Mouse (Mus musculus): Measurements from ENCODE around the gene Triap1. TPM values are rescaled to one million over a fixed set of nuclear protein-coding genes. Genes with fewer than 3 reads are reported as not detected.
A peak's percentile ranks its signal among the peaks of the same experiment; 100 is the strongest.
"Not testable (repeated sequence)": the region's sequence is repeated elsewhere in the genome, so short reads cannot be mapped to it uniquely, and the experiment has no call there.

Triap1 gene
- 49.3 and 49.6 TPM in 2 replicates for polyA plus RNA-seq (2015; fragmentation: Nextera tagmentation; extraction: Ambion mirVana)

GRCm38 (mm10) chr5:115340577-115341313, at the start of gene Triap1, which contains the start of gene Gatc:
Gene Triap1 (plus strand): TSS chr5:115341225.
Gene Gatc (minus strand): TSS chr5:115341178.
- H3K36me3 ChIP-seq (replicated peaks), result peaks cover 36% of the 10 kb centered on the region
- peaks cover 26% of the 10 kb centered on the region for H3K4me1 ChIP-seq
- H3K27me3 ChIP-seq (replicated peaks), result no peaks in the 10 kb centered on the region
- H3K4me2 ChIP-seq, result peak within 1 kb of the TSS; percentile 67
- H3K9ac ChIP-seq, result peak within 1 kb of the TSS; percentile 85
- H3K9me3 ChIP-seq, result no peaks in the 10 kb centered on the region
- under 1% methylated on average over 62 of the region's 62 CpGs for WGBS
- peak within 1 kb of the TSS; percentile 70 for H3K4me3 ChIP-seq
- H3K27ac ChIP-seq, result peak within 1 kb of the TSS; percentile 87
- ATAC-seq (replicated peaks), result peak; percentile 89

DNA sequence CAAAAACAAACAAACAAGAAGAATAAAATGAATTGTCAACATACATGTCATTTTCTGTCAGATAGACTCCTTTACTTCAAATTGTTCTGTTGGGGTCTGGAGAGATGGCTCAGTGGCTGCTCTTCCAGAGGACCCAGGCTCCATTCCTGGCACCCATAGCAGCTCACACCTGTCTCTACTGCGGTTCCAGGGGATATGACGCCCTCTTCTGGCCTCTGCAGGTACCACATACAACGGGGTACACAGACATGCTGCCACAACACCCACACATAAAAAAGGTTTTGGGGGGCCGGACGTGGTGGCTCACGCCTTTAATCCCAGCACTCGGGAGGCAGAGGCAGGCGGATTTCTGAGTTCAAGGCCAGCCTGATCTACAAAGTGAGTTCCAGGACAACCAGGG, 46.9 kb upstream of the Triap1 start:
- H3K27me3 ChIP-seq (replicated peaks), result no peaks in the 10 kb centered on the region
- peaks cover 14% of the 10 kb centered on the region for H3K4me1 ChIP-seq
- no peak for ATAC-seq (replicated peaks)
- H3K4me3 ChIP-seq, result no peak overlapping the region
- H3K36me3 ChIP-seq (replicated peaks), result peaks cover 29% of the 10 kb centered on the region
- H3K27ac ChIP-seq, result no peak overlapping the region
- no peaks in the 10 kb centered on the region for H3K9me3 ChIP-seq
- no peak overlapping the region for H3K9ac ChIP-seq
- H3K4me2 ChIP-seq, result no peak overlapping the region
- WGBS, result 89% methylated on average over 8 of the region's 8 CpGs

- Histone ChIP-seq H3K4me2 (no peak overlapping the region), H3K9me3 (no peaks in the 10 kb centered on the region), H3K27ac (no peak overlapping the region), H3K9ac (no peak overlapping the region), H3K4me1 (peaks cover 22% of the 10 kb centered on the region), H3K27me3 (replicated peaks) (no peaks in the 10 kb centered on the region), H3K4me3 (no peak overlapping the region), H3K36me3 (replicated peaks) (peaks cover 16% of the 10 kb centered on the region)
- no peak for ATAC-seq (replicated peaks)
- 89% methylated on average over 10 of the region's 10 CpGs for WGBS
Observed at GRCm38 (mm10) chr5:115296347-115296746, 44.7 kb upstream of the Triap1 start.

GRCm38 (mm10) chr5:115300035-115300744, 40.8 kb upstream of the Triap1 start:
- Histone ChIP-seq H3K27me3 (replicated peaks) (no peaks in the 10 kb centered on the region), H3K4me3 (peak overlapping the region; percentile 62), H3K36me3 (replicated peaks) (peaks cover 16% of the 10 kb centered on the region), H3K9ac (peak overlapping the region; percentile 70), H3K9me3 (no peaks in the 10 kb centered on the region), H3K4me1 (peaks cover 29% of the 10 kb centered on the region), H3K27ac (peak overlapping the region; percentile 91), H3K4me2 (peak overlapping the region; percentile 57)
- ATAC-seq (replicated peaks), result peak; percentile 69
- 1% methylated on average over 46 of the region's 46 CpGs for WGBS

DNA sequence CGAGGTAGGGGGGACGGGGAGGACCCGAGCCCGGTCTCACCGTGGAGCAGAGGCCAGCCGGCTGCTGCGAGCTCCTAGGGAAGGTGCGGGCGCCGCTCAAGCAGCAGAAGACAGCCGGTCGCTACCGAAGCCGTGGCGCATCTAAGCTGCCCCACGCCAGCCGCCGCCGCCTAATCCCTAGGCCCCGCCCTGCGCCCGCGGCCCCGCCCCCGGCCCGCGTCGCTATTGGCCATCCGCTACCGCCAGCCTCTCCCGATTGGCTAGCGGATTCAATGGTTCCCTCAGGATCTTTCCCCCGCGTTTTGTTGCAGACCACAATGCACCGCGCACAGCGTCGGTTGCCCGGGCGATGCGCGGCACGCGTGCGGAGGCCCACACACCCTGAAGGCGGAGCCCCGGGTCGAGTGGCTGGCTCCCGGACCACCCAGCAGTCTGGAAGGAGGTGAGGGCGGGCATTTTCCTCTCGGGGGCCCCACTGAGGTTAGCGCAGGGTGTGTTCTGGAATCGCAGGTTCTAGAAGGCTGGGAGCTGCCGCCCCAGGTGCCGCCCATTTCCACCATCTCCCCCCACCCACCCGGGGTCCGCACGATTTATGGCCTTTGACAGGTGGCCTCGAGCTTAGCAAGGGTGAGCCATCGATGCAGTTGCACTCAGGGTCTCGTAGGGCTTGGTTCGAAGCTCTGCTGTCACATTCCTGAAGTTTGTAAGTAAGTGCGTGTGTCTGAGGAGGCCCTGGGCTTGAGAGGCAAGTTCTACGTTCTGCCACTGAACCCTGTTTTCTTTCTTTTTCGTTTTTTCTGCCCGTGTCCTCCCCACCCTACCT, 40.0 kb upstream of the Triap1 start, which contains the start of gene Dynll1:
Gene Dynll1 (minus strand): TSS at position 208 of the 823 bp plus-strand sequence.
- peaks cover 9% of the 10 kb centered on the region; the same call in 1 of the 2 replicates for H3K36me3 ChIP-seq (replicated peaks)
- no peaks in the 10 kb centered on the region for H3K27me3 ChIP-seq (replicated peaks)
- H3K9me3 ChIP-seq, result no peaks in the 10 kb centered on the region
- peak within 1 kb of the TSS; percentile 91 for H3K27ac ChIP-seq
- ATAC-seq (replicated peaks), result peak; percentile 98
- H3K4me3 ChIP-seq, result peak within 1 kb of the TSS; percentile 62
- H3K9ac ChIP-seq, result peak within 1 kb of the TSS; percentile 70
- under 1% methylated on average over 66 of the region's 66 CpGs for WGBS
- H3K4me2 ChIP-seq, result peak within 1 kb of the TSS; percentile 70
- peaks cover 29% of the 10 kb centered on the region for H3K4me1 ChIP-seq

- no peak for ATAC-seq (replicated peaks)
- Histone ChIP-seq H3K9ac (peak overlapping the region; percentile 47), H3K36me3 (replicated peaks) (peaks cover 8% of the 10 kb centered on the region; the same call in 1 of the 2 replicates), H3K4me2 (peak overlapping the region; percentile 70), H3K4me3 (peak overlapping the region; percentile 62), H3K4me1 (peaks cover 29% of the 10 kb centered on the region), H3K27ac (peak overlapping the region; percentile 43), H3K27me3 (replicated peaks) (no peaks in the 10 kb centered on the region), H3K9me3 (no peaks in the 10 kb centered on the region)
- WGBS, result 26% methylated on average over 13 of the region's 13 CpGs
Observed at GRCm38 (mm10) chr5:115301615-115302014, 39.4 kb upstream of the Triap1 start.

DNA sequence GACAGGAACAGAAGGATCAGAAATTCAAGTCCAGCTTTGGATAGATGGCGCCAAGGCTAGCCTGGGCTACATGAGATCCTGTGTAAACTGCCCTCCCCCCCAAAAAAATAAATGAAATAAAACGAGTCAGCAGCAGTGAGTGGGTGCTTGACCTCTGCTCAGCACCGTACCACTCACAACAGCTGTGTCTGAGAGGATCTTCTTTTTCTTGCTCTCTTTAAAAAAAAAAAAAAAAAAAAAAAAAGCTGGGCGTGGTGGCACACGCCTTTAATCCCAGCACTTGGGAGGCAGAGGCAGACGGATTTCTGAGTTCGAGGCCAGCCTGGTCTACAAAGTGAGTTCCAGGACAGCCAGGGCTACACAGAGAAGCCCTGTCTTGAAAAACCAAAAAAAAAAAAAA, 38.8 kb upstream of the Triap1 start:
- H3K4me1 ChIP-seq, result peaks cover 29% of the 10 kb centered on the region
- not testable (repeated sequence) for H3K9ac ChIP-seq; ATAC-seq (replicated peaks); H3K27me3 ChIP-seq (replicated peaks); H3K27ac ChIP-seq; H3K36me3 ChIP-seq (replicated peaks); H3K9me3 ChIP-seq
- 0 out of 2 replicates have a peak overlapping the region, but pooled peaks have one; percentile 62 for H3K4me3 ChIP-seq
- H3K4me2 ChIP-seq, result peak overlapping the region; percentile 70
- 89% methylated on average over 7 of the region's 7 CpGs for WGBS

- H3K27me3 ChIP-seq (replicated peaks), result no peaks in the 10 kb centered on the region
- no peak overlapping the region for H3K4me2 ChIP-seq
- ATAC-seq (replicated peaks), result no peak
- H3K36me3 ChIP-seq (replicated peaks), result no peaks in the 10 kb centered on the region
- no peak overlapping the region for H3K4me3 ChIP-seq
- H3K9ac ChIP-seq, result no peak overlapping the region
- peaks cover 10% of the 10 kb centered on the region for H3K4me1 ChIP-seq
- 84% methylated on average over 4 of the region's 4 CpGs for WGBS
- H3K9me3 ChIP-seq, result no peaks in the 10 kb centered on the region
- no peak overlapping the region for H3K27ac ChIP-seq
Observed at GRCm38 (mm10) chr5:115312354-115312753, 28.7 kb upstream of the Triap1 start.

DNA sequence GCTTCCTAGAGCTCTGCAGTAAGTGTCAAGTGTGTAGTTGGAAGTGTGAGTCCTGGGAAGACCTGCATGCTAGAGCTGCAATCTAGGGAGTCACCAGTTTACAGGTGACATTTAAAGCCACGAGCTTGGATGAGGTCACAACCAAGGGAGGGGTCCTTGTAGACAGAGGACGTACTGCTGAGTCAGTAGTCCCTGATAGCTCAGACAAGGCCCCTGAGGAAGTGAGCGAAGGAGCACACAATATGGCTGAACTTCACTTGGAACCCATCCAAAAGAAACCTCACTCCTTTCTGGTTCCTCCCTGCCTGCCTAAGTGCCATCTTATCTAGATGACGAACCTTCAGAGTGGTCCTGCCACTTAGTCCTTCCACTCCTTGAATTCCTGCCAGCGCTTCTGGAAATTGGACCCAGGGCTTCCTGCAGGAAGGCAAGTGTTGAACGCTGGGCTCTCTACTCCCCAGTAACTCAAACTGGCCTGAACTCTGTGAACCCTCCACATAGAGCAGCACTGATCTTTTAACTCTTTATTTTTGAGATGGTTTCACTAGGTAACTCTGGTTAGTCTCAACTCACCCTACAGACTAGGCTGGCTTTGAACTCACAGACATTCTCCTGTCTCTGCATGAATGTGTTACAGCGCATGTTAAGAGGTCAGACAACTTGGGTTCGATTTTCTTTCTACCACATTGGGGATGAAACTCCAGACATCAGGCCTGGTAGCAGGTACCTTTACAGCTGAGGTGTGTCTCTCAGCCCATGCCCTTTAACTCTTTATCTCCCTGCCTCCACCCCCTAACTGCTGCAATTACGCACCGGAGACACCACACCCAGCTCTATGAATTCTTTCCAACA, 28.0 kb upstream of the Triap1 start:
- no peaks in the 10 kb centered on the region for H3K27me3 ChIP-seq (replicated peaks)
- H3K27ac ChIP-seq, result no peak overlapping the region
- no peaks in the 10 kb centered on the region for H3K9me3 ChIP-seq
- H3K36me3 ChIP-seq (replicated peaks), result no peaks in the 10 kb centered on the region
- H3K4me1 ChIP-seq, result peaks cover 17% of the 10 kb centered on the region
- no peak overlapping the region for H3K4me2 ChIP-seq
- no peak overlapping the region for H3K9ac ChIP-seq
- WGBS, result 81% methylated on average over 10 of the region's 10 CpGs
- no peak for ATAC-seq (replicated peaks)
- H3K4me3 ChIP-seq, result no peak overlapping the region

- no peak for ATAC-seq (replicated peaks)
- H3K27ac ChIP-seq, result no peak overlapping the region
- H3K27me3 ChIP-seq (replicated peaks), result no peaks in the 10 kb centered on the region
- H3K4me3 ChIP-seq, result no peak overlapping the region
- 37% methylated on average over 5 of the region's 5 CpGs for WGBS
- H3K9ac ChIP-seq, result no peak overlapping the region
- no peaks in the 10 kb centered on the region for H3K9me3 ChIP-seq
- no peaks in the 10 kb centered on the region for H3K36me3 ChIP-seq (replicated peaks)
- H3K4me2 ChIP-seq, result no peak overlapping the region
- peaks cover 20% of the 10 kb centered on the region for H3K4me1 ChIP-seq
Observed at GRCm38 (mm10) chr5:115313668-115313943, 27.4 kb upstream of the Triap1 start.

DNA sequence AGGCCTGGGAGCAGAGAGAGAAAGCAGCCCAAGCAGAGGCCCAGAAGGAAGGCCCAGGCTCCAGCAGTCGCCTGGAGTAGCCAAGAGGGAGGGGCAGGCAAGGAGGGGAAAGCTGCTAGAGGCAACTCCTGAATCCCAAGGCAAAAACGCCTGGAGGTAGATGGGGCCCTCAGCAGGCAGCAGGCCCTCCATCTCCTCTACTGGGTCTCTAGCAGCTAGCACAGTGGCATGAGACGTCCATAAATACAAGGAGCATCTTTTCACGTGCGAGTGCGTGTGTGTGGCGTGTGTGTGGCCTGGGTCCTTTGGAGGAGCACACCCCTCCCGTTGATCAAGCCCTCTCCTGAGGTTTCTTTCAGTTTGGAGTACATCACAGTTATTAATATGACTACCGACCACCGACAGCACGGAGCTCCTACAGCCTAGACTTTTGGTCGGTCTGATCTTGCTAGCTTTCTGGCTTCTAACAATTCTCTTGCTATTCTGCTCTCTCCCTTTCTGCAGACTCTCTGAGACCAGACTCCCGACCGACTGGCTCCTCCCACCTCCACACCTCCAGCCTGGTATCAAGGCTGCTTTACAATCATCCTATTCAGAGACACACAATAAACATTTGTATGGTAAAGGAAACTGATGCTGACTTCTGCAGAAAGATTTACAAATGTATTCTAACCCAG, 23.9 kb upstream of the Triap1 start:
- Histone ChIP-seq H3K27ac (peak overlapping the region; percentile 67), H3K9me3 (no peaks in the 10 kb centered on the region), H3K27me3 (replicated peaks) (no peaks in the 10 kb centered on the region), H3K4me2 (0 out of 2 replicates have a peak overlapping the region, but pooled peaks have one; percentile 4), H3K4me3 (no peak overlapping the region), H3K36me3 (replicated peaks) (no peaks in the 10 kb centered on the region), H3K4me1 (peaks cover 32% of the 10 kb centered on the region), H3K9ac (no peak overlapping the region)
- WGBS, result 3% methylated on average over 14 of the region's 14 CpGs
- no peak for ATAC-seq (replicated peaks)
